Mouse (Mus musculus) heart, embryonic 10.5 days (tissue): ENCODE measurements around the gene Pank3. TPM values are rescaled to one million over a fixed set of nuclear protein-coding genes. Genes with fewer than 3 reads are reported as not detected.

Source experiments
- DNase-seq: peaks from one replicate; pipeline ENCODE4 v3.0.0-alpha.2; 2017; ENCODE audit warnings: low spot score
- H3K27ac ChIP-seq: fragments of 300-500 bp; sonication (generic); 2 replicates; pipeline ENCODE4 v1.5.1; 2016; ENCODE audit warnings: mild to moderate bottlenecking
- H3K27me3 ChIP-seq: fragments of 300-500 bp; sonication (generic); 2 replicates; pipeline ENCODE4 v1.6.1; 2016; ENCODE audit warnings: mild to moderate bottlenecking; ENCODE audit not compliant: poor library complexity, insufficient read depth, severe bottlenecking
- H3K36me3 ChIP-seq: fragments of 300-500 bp; sonication (generic); 2 replicates; pipeline ENCODE4 v1.6.1; 2016; ENCODE audit warnings: mild to moderate bottlenecking, moderate library complexity
- H3K4me1 ChIP-seq: fragments of 300-500 bp; sonication (generic); 2 replicates; pipeline ENCODE4 v1.6.1; 2016; ENCODE audit warnings: mild to moderate bottlenecking
- H3K4me3 ChIP-seq: fragments of 300-500 bp; sonication (generic); 2 replicates; pipeline ENCODE4 v1.5.1; 2016; ENCODE audit warnings: mild to moderate bottlenecking, moderate library complexity
- H3K9me3 ChIP-seq: fragments of 300-500 bp; sonication (generic); 2 replicates; pipeline ENCODE4 v1.6.1; 2016; ENCODE audit warnings: mild to moderate bottlenecking, moderate library complexity
- WGBS: fragments of 180-500 bp; shearing (Covaris S2); methylation state at CpG from one replicate; pipeline ENCODE4 v1.1.7; 2016; 5-methylcytosine and 5-hydroxymethylcytosine counted together
- polyA plus RNA-seq: library from polyadenylated mRNA; unstranded; fragments of >200 nt; fragmentation: Nextera tagmentation; extraction: Ambion mirVana; gene quantifications from 2 replicates; pipeline ENCODE4 v1.2.1, GENCODE M21; 2016

Gene Pank3
- polyA plus RNA-seq, 1 experiment from 2014 or later, result 9.4 TPM

GRCm38 (mm10) chr11:35756411-35757303 lies 12.6 kb upstream of the Pank3 start:
- H3K4me1 ChIP-seq, result no peaks in the 10 kb centered on the region; the same call in 1 of the 2 replicates
- H3K4me3 ChIP-seq, result no peak overlapping the region
- no peak for DNase-seq
- H3K27ac ChIP-seq, result no peak overlapping the region
- no peaks in the 10 kb centered on the region for H3K27me3 ChIP-seq
- WGBS, result 80% methylated on average over 11 of the region's 11 CpGs
- H3K9me3 ChIP-seq, result no peaks in the 10 kb centered on the region
- no peaks in the 10 kb centered on the region for H3K36me3 ChIP-seq

DNA sequence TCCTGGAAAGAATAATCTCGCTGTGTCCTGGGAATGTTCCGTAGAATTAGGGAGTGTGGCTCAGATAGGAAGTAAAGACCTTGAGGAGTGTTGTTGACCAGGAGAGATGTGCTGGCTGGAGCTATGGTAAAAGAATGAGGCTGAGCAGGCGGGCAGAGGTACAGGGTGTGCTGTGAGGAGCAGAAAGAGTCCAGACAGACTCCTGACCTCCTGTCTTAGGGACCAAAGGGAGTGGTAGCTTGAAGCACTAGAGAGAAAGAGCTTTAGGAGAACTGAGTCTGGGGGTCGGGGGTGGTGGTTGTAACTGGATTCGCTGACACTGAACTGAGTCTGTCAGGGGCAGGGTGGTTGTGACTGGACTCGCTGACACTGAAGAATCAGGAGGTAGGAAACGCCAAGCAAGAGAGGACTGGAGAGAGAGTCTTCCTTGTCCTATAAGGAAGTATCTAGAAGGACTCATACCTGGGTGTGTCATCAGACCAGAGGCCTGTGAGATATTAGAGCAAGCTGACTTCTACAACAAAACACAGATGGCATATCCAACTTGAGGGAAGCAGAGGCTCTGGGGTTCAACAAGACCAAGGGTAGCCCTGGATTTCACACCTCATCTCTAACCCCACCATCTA lies 9.2 kb upstream of the Pank3 start:
- H3K27ac ChIP-seq, result no peak overlapping the region
- WGBS, result 63% methylated on average over 7 of the region's 7 CpGs
- no peaks in the 10 kb centered on the region; the same call in 1 of the 2 replicates for H3K4me1 ChIP-seq
- H3K36me3 ChIP-seq, result no peaks in the 10 kb centered on the region
- no peak overlapping the region for H3K4me3 ChIP-seq
- peaks cover 3% of the 10 kb centered on the region; the same call in 1 of the 2 replicates for H3K27me3 ChIP-seq
- DNase-seq, result no peak
- no peaks in the 10 kb centered on the region for H3K9me3 ChIP-seq

- no peaks in the 10 kb centered on the region for H3K36me3 ChIP-seq
- H3K27me3 ChIP-seq, result peaks cover 3% of the 10 kb centered on the region; the same call in 1 of the 2 replicates
- WGBS, result 90% methylated on average over 4 of the region's 4 CpGs
- H3K27ac ChIP-seq, result no peak overlapping the region
- no peaks in the 10 kb centered on the region; the same call in 1 of the 2 replicates for H3K4me1 ChIP-seq
- no peak overlapping the region for H3K4me3 ChIP-seq
- no peaks in the 10 kb centered on the region for H3K9me3 ChIP-seq
- no peak for DNase-seq
Observed at GRCm38 (mm10) chr11:35760627-35761003, 8.7 kb upstream of the Pank3 start.

DNA sequence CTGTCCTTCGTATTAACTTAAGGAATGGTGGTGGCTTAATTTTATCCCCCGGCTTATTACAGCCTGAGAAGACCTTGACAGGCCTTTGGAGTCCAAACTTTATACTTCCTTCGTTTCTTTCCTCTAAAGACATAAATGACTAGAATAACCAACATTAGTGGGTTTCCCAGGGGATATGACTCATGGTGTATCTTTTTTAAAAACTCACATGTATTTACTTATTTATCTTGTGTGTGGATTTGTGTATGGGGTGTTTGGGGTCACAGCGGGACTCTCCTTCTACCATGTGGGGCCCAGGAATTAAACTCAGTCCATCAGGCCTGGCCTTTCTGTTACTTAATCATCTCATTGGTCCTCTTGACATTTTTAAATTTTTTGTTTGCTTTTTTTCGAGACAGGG lies 2.4 kb upstream of the Pank3 start:
- Histone ChIP-seq H3K4me1 (peaks cover 9% of the 10 kb centered on the region), H3K4me3 (no peak overlapping the region), H3K36me3 (no peaks in the 10 kb centered on the region), H3K27ac (no peak overlapping the region), H3K9me3 (no peaks in the 10 kb centered on the region), H3K27me3 (peaks cover 3% of the 10 kb centered on the region; the same call in 1 of the 2 replicates)
- no peak for DNase-seq
- WGBS, result 80% methylated on average over 5 of the region's 5 CpGs

DNA sequence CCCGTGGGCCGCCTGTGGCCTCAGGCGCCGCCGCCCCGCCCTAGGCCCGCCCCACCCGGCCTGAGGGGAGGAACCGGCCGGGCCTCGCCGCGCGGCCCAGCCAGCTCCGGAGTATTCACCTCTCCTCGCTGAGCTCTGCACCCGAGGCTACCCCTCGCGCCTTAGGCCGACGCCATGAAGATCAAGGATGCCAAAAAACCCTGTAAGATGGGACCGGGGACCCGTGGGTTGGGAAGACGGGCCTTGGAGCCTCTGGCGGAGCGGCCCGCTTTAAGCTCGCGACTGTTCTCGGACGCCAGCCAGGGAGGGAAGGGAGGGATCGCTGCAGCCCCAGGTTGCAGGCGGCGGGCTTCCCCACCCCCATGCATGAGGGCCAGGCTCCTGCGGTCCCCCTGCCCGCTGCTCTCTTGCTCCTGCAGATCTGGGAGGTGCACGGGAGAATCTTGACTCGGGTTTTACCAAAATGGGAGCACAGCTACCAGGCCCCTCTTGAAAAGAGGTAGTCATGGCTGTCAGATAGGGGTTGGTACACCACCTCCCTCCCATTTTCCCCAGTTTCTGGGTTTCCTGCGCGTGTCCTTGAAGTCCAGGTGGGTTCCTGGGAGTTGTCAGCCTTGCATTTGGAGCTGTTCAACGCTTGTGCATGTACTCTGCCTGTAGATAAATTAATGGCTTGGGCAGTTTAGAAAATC lies 608 bp downstream of the Pank3 start:
- peaks cover 5% of the 10 kb centered on the region; the same call in 1 of the 2 replicates for H3K36me3 ChIP-seq
- H3K4me3 ChIP-seq, result peak overlapping the region; percentile 90
- H3K4me1 ChIP-seq, result peaks cover 9% of the 10 kb centered on the region
- under 1% methylated on average over 41 of the region's 41 CpGs for WGBS
- H3K27ac ChIP-seq, result peak overlapping the region; percentile 99
- DNase-seq, result peak; percentile 88
- H3K9me3 ChIP-seq, result no peaks in the 10 kb centered on the region
- no peaks in the 10 kb centered on the region for H3K27me3 ChIP-seq

- Histone ChIP-seq H3K27me3 (no peaks in the 10 kb centered on the region), H3K27ac (peak overlapping the region; percentile 99; the same call in 1 of the 2 replicates), H3K4me1 (peaks cover 9% of the 10 kb centered on the region), H3K9me3 (no peaks in the 10 kb centered on the region), H3K4me3 (peak overlapping the region; percentile 90), H3K36me3 (peaks cover 8% of the 10 kb centered on the region; the same call in 1 of the 2 replicates)
- 63% methylated on average over 9 of the region's 9 CpGs for WGBS
- no peak for DNase-seq
Observed at GRCm38 (mm10) chr11:35770741-35771504, 1.6 kb downstream of the Pank3 start.

GRCm38 (mm10) chr11:35775606-35776005 lies 6.3 kb downstream of the Pank3 start:
- H3K27ac ChIP-seq, result no peak overlapping the region
- H3K4me1 ChIP-seq, result peaks cover 7% of the 10 kb centered on the region; the same call in 1 of the 2 replicates
- H3K27me3 ChIP-seq, result no peaks in the 10 kb centered on the region
- no peak for DNase-seq
- 97% methylated on average over 3 of the region's 3 CpGs for WGBS
- peaks cover 52% of the 10 kb centered on the region for H3K36me3 ChIP-seq
- H3K9me3 ChIP-seq, result no peaks in the 10 kb centered on the region
- H3K4me3 ChIP-seq, result no peak overlapping the region

GRCm38 (mm10) chr11:35776452-35776851 lies 7.2 kb downstream of the Pank3 start:
- 83% methylated on average over 3 of the region's 3 CpGs for WGBS
- Histone ChIP-seq H3K9me3 (no peaks in the 10 kb centered on the region), H3K27me3 (no peaks in the 10 kb centered on the region), H3K27ac (no peak overlapping the region), H3K4me1 (no peaks in the 10 kb centered on the region), H3K4me3 (no peak overlapping the region), H3K36me3 (peaks cover 58% of the 10 kb centered on the region)
- DNase-seq, result no peak

DNA sequence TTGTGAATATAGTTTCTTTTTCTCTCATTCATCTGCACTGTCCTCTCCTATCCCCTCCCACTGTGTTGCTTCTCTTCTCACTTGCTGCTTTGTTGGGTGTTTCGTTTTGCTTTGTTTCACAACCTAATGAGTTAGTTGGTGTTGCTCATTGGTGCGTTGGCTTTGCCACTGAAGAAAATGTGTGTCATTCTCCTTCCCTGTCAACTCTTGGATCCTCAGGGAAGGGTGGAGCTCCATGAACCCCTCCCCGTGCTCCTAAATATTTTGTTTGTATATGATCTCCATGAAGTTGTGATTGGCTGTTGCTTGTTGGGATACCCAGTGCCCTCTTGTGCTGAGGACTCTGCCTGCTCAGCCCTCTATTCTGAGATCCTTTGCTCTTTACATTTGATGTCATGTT lies 11.1 kb downstream of the Pank3 start:
- Histone ChIP-seq H3K27me3 (no peaks in the 10 kb centered on the region), H3K27ac (no peak overlapping the region), H3K36me3 (peaks cover 91% of the 10 kb centered on the region), H3K4me3 (no peak overlapping the region), H3K9me3 (no peaks in the 10 kb centered on the region), H3K4me1 (no peaks in the 10 kb centered on the region)
- WGBS, result 80% methylated on average over 3 of the region's 3 CpGs
- no peak for DNase-seq

GRCm38 (mm10) chr11:35782444-35782843 lies 13.2 kb downstream of the Pank3 start:
- Histone ChIP-seq H3K9me3 (no peaks in the 10 kb centered on the region), H3K4me3 (no peak overlapping the region), H3K27ac (no peak overlapping the region), H3K4me1 (no peaks in the 10 kb centered on the region), H3K36me3 (peaks cover 89% of the 10 kb centered on the region), H3K27me3 (no peaks in the 10 kb centered on the region)
- WGBS, result 95% methylated on average over 3 of the region's 3 CpGs
- no peak for DNase-seq

GRCm38 (mm10) chr11:35783038-35783437 lies 13.8 kb downstream of the Pank3 start:
- 89% methylated on average over 5 of the region's 5 CpGs for WGBS
- Histone ChIP-seq H3K9me3 (no peaks in the 10 kb centered on the region), H3K27me3 (no peaks in the 10 kb centered on the region), H3K4me1 (no peaks in the 10 kb centered on the region), H3K36me3 (peaks cover 86% of the 10 kb centered on the region), H3K27ac (no peak overlapping the region), H3K4me3 (no peak overlapping the region)
- no peak for DNase-seq

- DNase-seq, result no peak
- 92% methylated on average over 3 of the region's 3 CpGs for WGBS
- H3K36me3 ChIP-seq, result peaks cover 80% of the 10 kb centered on the region
- no peaks in the 10 kb centered on the region for H3K27me3 ChIP-seq
- H3K4me3 ChIP-seq, result no peak overlapping the region
- H3K27ac ChIP-seq, result no peak overlapping the region
- no peaks in the 10 kb centered on the region for H3K4me1 ChIP-seq
- H3K9me3 ChIP-seq, result no peaks in the 10 kb centered on the region
Observed at GRCm38 (mm10) chr11:35784002-35784401, 14.7 kb downstream of the Pank3 start.
